Mouse (Mus musculus): Measurements from ENCODE around the gene Dusp11. TPM values are rescaled to one million over a fixed set of nuclear protein-coding genes. Genes with fewer than 3 reads are reported as not detected.
A peak's percentile ranks its signal among the peaks of the same experiment; 100 is the strongest.
"Not testable (repeated sequence)": the region's sequence is repeated elsewhere in the genome, so short reads cannot be mapped to it uniquely, and the experiment has no call there.

Dusp11 gene
- total RNA-seq, 2 experiments from 2014 or later, result 69.9 to 89.7 TPM

DNA sequence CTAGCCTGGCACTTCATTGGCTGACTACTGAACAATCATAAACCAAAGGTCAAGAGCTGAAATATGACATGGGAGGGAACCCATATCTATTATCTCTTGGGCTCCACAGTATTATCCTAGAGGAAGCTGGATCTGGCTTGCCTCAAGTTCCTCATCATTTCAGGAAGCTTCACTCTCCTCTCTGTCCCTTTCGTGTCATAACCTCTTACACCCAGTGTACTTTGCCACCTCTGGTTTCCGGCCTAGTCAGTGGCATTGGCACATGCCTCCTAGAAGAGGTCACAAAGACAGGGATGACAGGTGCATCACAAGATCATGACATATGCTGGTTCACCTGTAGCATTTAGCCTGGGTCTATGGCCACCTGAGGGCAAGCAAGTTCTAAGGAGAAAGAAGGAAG, 59.2 kb downstream of the Dusp11 start:
- DNase-seq (ENCODE audit: low spot score in 2 of 2), result no peak
- intact Hi-C loops (cut with DNase I), result no loop called here

DNA sequence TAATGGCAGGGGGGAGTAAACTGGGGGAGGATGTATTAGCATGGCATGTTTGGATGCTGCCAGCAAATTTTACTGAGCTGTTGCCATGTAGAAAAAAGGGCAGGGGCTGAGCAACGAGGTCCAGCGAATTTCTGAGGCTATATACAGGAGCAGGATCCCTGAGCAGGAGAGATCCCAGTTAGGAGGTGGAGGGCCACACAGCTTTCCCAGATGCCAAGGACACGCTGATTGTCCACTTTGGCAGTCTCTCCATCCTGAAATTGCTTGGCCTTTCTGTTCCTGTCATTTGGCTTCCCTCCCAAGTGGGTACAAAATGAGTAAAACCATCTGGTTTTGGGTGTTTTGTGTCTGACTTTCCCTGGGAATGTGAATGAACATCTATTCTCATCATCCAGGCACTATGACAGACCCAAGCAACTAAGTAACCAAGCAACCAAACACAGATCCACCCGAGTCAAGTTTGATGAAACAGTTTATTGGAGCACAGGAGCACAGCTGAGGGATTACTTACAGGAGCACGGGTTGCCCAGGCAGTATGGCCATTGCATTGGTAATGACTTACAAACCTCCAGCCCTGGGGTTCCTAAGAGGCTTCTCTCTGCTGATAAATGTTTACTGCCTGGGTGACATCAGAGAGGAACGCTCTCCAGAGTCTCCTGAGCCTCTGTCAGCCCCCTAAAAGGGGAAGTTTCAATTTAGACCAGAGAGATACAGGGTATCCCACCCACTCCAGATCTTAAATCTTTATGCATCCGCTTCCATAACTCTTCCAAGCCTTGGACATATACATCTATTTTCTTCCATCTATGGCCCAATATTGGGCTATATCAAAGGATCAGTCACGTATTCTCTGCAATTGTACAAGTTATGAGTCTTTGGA, 62.6 kb downstream of the Dusp11 start:
- DNase-seq (ENCODE audit: low spot score in 2 of 2), result peak in 1 of 2 experiments; percentile 27
- intact Hi-C loops (cut with DNase I), result not testable (repeated sequence)

DNA sequence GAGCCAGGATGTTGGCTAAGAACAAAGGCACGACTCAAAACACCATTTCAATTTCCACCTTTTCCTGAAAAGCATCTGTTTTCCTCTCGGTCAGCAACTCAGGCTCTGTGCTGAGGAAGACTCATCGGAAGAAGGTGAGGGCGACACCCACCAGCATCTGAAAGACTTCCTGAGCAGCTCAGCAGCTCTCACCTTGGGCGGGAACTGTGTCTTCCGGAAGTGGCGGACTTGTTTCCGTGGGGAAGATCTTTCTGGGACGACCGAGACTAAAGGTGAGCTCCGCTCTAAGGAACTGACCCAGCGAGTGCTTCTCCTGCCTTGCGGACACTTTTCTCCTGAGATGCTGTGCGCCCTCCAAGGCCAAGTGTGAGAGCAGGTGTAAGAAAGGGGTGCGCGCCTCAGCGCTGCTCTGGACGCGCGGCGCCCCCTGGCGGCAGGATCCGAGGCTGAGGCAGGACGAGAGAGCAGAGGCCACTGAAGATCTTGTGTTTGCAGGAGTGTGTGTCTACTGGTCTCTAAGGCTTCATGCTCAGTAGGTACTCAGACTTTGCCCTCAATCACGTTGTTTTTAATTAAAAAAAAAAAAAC, 66.3 kb downstream of the Dusp11 start:
- DNase-seq (ENCODE audit: low spot score in 2 of 2), result peak in 1 of 2 experiments; percentile 23
- intact Hi-C loops (cut with DNase I), result not testable (repeated sequence)

Other genes with a start within 250 kb of the Dusp11 start
- 1 to 10 TPM; 1.8 to 3.6 TPM for gene Nat8f7, start 248.5 kb downstream of the Dusp11 start, total RNA-seq (2021)
- 1 to 10 TPM; 3.6 to 3.8 TPM for gene Nat8f3, start 195.9 kb downstream of the Dusp11 start, total RNA-seq (2021)
- 1 to 10 TPM; 2.1 to 2.6 TPM for gene Nat8f6, start 140.7 kb downstream of the Dusp11 start, total RNA-seq (2021)
- gene Nat8f5, start 140.7 kb downstream of the Dusp11 start, total RNA-seq (2021), result 1 to 10 TPM; 5.8 to 6.2 TPM
- gene Nat8, start 129.6 kb downstream of the Dusp11 start, total RNA-seq (2021), result 1 to 10 TPM; 2.6 to 3.5 TPM
- gene Nat8f2, start 92.5 kb downstream of the Dusp11 start, total RNA-seq (2021), result 1 to 10 TPM; 1.0 to 2.1 TPM
- gene Nat8f4, start 56.8 kb downstream of the Dusp11 start, total RNA-seq (2021), result 1 to 10 TPM; 6.5 TPM
- gene Tprkb, start 49.8 kb downstream of the Dusp11 start, total RNA-seq (2021), result 10 to 100 TPM; 47.6 to 53.0 TPM
- gene Nat8f1, start 46.0 kb downstream of the Dusp11 start, total RNA-seq (2021), result 10 to 100 TPM; 30.5 to 30.7 TPM
- not detected for gene Figla, start 54.5 kb upstream of the Dusp11 start, total RNA-seq (2021)
- 100 to 1,000 TPM; 232 to 242 TPM for gene Add2, start 67.0 kb upstream of the Dusp11 start, total RNA-seq (2021)
- gene Tgfa, start 233.6 kb upstream of the Dusp11 start, total RNA-seq (2021), result 10 to 100 TPM; 13.8 to 22.5 TPM

Measured in left cerebral cortex, postnatal 25 days (tissue).